Mouse (Mus musculus) brain, embryonic 14.5 days (tissue): ENCODE measurements at regions not wholly inside any gene's neighbourhood (a gene's known extent, or its start where the extent isn't known, plus 50 kb on each side); places are given as distances from the start of the nearest gene placed in this dataset.

Experiments
- CTCF ChIP-seq: fragments of 200-500 bp; IDR thresholded peaks from 2 replicates; pipeline ENCODE4 v1.5.1; 2012; ENCODE audit warnings: inconsistent platforms, mild to moderate bottlenecking, moderate library complexity, borderline replicate concordance; ENCODE audit not compliant: insufficient read depth, insufficient read length; ENCODE audit errors: extremely low read depth
- POLR2A ChIP-seq: fragments of 200-500 bp; IDR thresholded peaks from 2 replicates; pipeline ENCODE4 v1.6.1; 2012; ENCODE audit warnings: mild to moderate bottlenecking, inconsistent platforms, borderline replicate concordance; ENCODE audit not compliant: poor library complexity, insufficient read depth, insufficient read length, severe bottlenecking; ENCODE audit errors: extremely low read depth

DNA sequence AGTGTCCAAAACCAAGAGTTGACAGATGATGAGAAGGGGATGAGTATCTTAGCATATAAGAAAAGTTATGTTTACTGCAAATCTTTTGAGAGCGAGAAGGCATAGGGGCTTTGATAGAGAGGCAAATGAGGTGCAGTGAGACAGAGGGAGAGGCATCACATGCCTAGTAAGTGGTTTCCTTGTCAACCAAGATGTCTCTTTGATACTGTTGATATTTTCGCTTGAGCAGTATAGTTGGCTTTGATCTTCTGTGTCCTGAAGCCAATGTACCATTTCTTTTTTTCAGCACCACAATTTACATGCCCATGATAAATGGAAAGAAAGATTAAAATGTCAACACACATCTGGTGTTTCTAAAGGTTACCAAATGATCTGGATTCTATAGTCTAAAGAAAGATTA lies 702.1 kb downstream of the Pdha2 start:
- TF ChIP-seq CTCF, result no peak
- no peak for TF ChIP-seq POLR2A
